8 mouse cellular contexts compared by ENCODE assay signal in genomic region chr11:119051927-119052660, GRCm38 (mm10). TPM values are rescaled to one million over a fixed set of nuclear protein-coding genes. Genes with fewer than 3 reads are reported as not detected.
DNase-seq lines count a peak whose midpoint lies in the region; ATAC-seq and TF ChIP-seq lines count a peak whose summit lies in the region.

No protein-coding gene starts in this region.

- no peak overlapping the region for H3K4me3 ChIP-seq in cortical plate, adult 2 months (ENCODE audit: insufficient read depth, low read length)
- no peak overlapping the region for H3K4me3 ChIP-seq in heart, postnatal 0 days (ENCODE audit: low read depth, low read length)
- H3K4me3 ChIP-seq in liver, embryonic 11.5 days (ENCODE audit: low read depth, low read length) = no peak overlapping the region

- 5% methylated on average over 15 of the region's 15 CpGs for WGBS in heart, postnatal 0 days
- WGBS in liver, embryonic 11.5 days = 8% methylated on average over 15 of the region's 15 CpGs

- peak; percentile 77 for TF ChIP-seq CTCF in cortical plate, adult 2 months (IDR thresholded peaks at IDR 0.05; ENCODE audit: extremely low read depth, insufficient read depth, low read length)
- TF ChIP-seq CTCF in heart, postnatal 0 days (IDR thresholded peaks at IDR 0.05; ENCODE audit: low read depth) = peak; percentile 70

- no peaks in the 10 kb centered on the region for H3K36me3 ChIP-seq in heart, postnatal 0 days (replicated peaks; ENCODE audit: control insufficient read depth, insufficient read depth, low read length)
- no peaks in the 10 kb centered on the region for H3K36me3 ChIP-seq in liver, embryonic 11.5 days (ENCODE audit: control insufficient read depth, insufficient read depth, low read length)
- H3K36me3 ChIP-seq in splenic B cell, adult 2 months (ENCODE audit: control insufficient read depth, insufficient read depth, low read length, poor library complexity, severe bottlenecking) = no peaks in the 10 kb centered on the region

- H3K9ac ChIP-seq in heart, postnatal 0 days (replicated peaks; ENCODE audit: low read depth, low read length) = no peak overlapping the region
- no peak overlapping the region for H3K9ac ChIP-seq in liver, embryonic 11.5 days (ENCODE audit: low read depth, low read length)

- ATAC-seq in heart, postnatal 0 days (ENCODE audit: insufficient read depth, low read depth) = 0 out of 2 replicates have a peak, but pooled peaks have one; percentile 13
- ATAC-seq in liver, embryonic 11.5 days (replicated peaks; ENCODE audit: low FRiP score) = no peak

- peaks cover 79% of the 10 kb centered on the region for H3K27me3 ChIP-seq in heart, postnatal 0 days (ENCODE audit: control insufficient read depth, insufficient read depth, low read length)
- peaks cover 100% of the 10 kb centered on the region for H3K27me3 ChIP-seq in liver, embryonic 11.5 days (replicated peaks; ENCODE audit: control insufficient read depth, insufficient read depth, low read length)
- H3K27me3 ChIP-seq in splenic B cell, adult 2 months (ENCODE audit: control insufficient read depth, insufficient read depth, low read length, poor library complexity, severe bottlenecking) = no peaks in the 10 kb centered on the region

- no peaks in the 10 kb centered on the region for H3K9me3 ChIP-seq in heart, postnatal 0 days (replicated peaks; ENCODE audit: control insufficient read depth, low read length)
- H3K9me3 ChIP-seq in liver, embryonic 11.5 days (ENCODE audit: control insufficient read depth, low read length) = no peaks in the 10 kb centered on the region

- no peak for TF ChIP-seq POLR2A in cortical plate, adult 2 months (IDR thresholded peaks at IDR 0.05; ENCODE audit: extremely low read depth, insufficient read depth, low read length)

- DNase-seq in adrenal gland, postnatal 14 days = peak; percentile 48
- no peak for DNase-seq in adrenal gland, adult 8-10 months
- peak; percentile 57 for DNase-seq in 416B (ENCODE audit: low read depth)
- DNase-seq in heart, postnatal 0 days (ENCODE audit: low spot score) = peak; percentile 54
- peak; percentile 47 for DNase-seq in liver, embryonic 11.5 days (ENCODE audit: low spot score)
- DNase-seq in splenic B cell, adult 2 months (ENCODE audit: low read depth, low spot score) = peak; percentile 72
- no peak for DNase-seq in layer of hippocampus, adult 18-20 months (ENCODE audit: low spot score in 2 of 2)

- H3K4me1 ChIP-seq in cortical plate, adult 2 months (ENCODE audit: control insufficient read depth, insufficient read depth, low read length) = no peaks in the 10 kb centered on the region
- H3K4me1 ChIP-seq in heart, postnatal 0 days (ENCODE audit: control insufficient read depth, insufficient read depth) = peaks cover 25% of the 10 kb centered on the region
- H3K4me1 ChIP-seq in liver, embryonic 11.5 days (replicated peaks; ENCODE audit: control insufficient read depth, insufficient read depth, low read length) = peaks cover 11% of the 10 kb centered on the region

- H3K27ac ChIP-seq in cortical plate, adult 2 months (ENCODE audit: insufficient read depth, low read length) = no peak overlapping the region
- H3K27ac ChIP-seq in heart, postnatal 0 days (ENCODE audit: low read depth) = no peak overlapping the region
- no peak overlapping the region for H3K27ac ChIP-seq in liver, embryonic 11.5 days (ENCODE audit: low read depth, low read length)

- TF ChIP-seq EP300 in heart, postnatal 0 days (IDR thresholded peaks at IDR 0.05; ENCODE audit: low read depth) = no peak

- H3K4me2 ChIP-seq in heart, postnatal 0 days (ENCODE audit: low read depth, low read length) = no peak overlapping the region
- H3K4me2 ChIP-seq in liver, embryonic 11.5 days = no peak overlapping the region

RNA-seq across cellular contexts. Expression of gene Cbx8, which starts 11.3 kb away (rescaled TPM):
- 13.1 and 16.7 TPM in 2 replicates for total RNA-seq in adrenal gland, postnatal 14 days (2021)
- total RNA-seq in adrenal gland, adult 8-10 months (2022) = 10 to 100 TPM; 15.3 to 24.0 (median 16.5) TPM
- polyA plus RNA-seq in cortical plate, adult 2 months (2012; rRNA removed) = 6.0 and 7.4 TPM in 2 replicates
- total RNA-seq in heart, postnatal 0 days (2014; rRNA removed; ENCODE audit: low replicate concordance) = 1.6 and 3.2 TPM in 2 replicates
- polyA plus RNA-seq in heart, postnatal 0 days (2015; fragmentation: Nextera tagmentation; extraction: Ambion mirVana) = 5.1 and 7.0 TPM in 2 replicates
- 6.5 and 7.1 TPM in 2 replicates for polyA plus RNA-seq in liver, embryonic 11.5 days (2014; fragmentation: Nextera tagmentation; extraction: Ambion mirVana)
- 10 to 100 TPM in 1 of 2 experiments, 1 to 10 TPM in 1; 8.7 to 10.9 TPM for total RNA-seq in layer of hippocampus, adult 18-20 months (2021)

RNA-seq across cellular contexts. Expression of gene Cbx2, which starts 29.3 kb away (rescaled TPM):
- 7.4 and 7.7 TPM in 2 replicates for total RNA-seq in adrenal gland, postnatal 14 days (2021)
- total RNA-seq in adrenal gland, adult 8-10 months (2022) = 1 to 10 TPM; 4.6 to 8.1 (median 5.6) TPM
- 2.6 and 2.8 TPM in 2 replicates for polyA plus RNA-seq in cortical plate, adult 2 months (2012; rRNA removed)
- 1.8 and 13.0 TPM in 2 replicates for total RNA-seq in heart, postnatal 0 days (2014; rRNA removed; ENCODE audit: low replicate concordance)
- polyA plus RNA-seq in heart, postnatal 0 days (2015; fragmentation: Nextera tagmentation; extraction: Ambion mirVana) = 5.7 and 5.8 TPM in 2 replicates
- 22.1 and 22.2 TPM in 2 replicates for polyA plus RNA-seq in liver, embryonic 11.5 days (2014; fragmentation: Nextera tagmentation; extraction: Ambion mirVana)
- 1 to 10 TPM; 2.5 to 2.9 TPM for total RNA-seq in layer of hippocampus, adult 18-20 months (2021)

RNA-seq across cellular contexts. Expression of gene Cbx4, which starts 33.9 kb away (rescaled TPM):
- 105 and 156 TPM in 2 replicates for total RNA-seq in adrenal gland, postnatal 14 days (2021)
- 100 to 1,000 TPM in 1 of 4 experiments, 10 to 100 TPM in 3; 70.8 to 227 (median 87.4) TPM for total RNA-seq in adrenal gland, adult 8-10 months (2022)
- polyA plus RNA-seq in cortical plate, adult 2 months (2012; rRNA removed) = 45.3 and 47.5 TPM in 2 replicates
- 12.1 and 23.1 TPM in 2 replicates for total RNA-seq in heart, postnatal 0 days (2014; rRNA removed; ENCODE audit: low replicate concordance)
- polyA plus RNA-seq in heart, postnatal 0 days (2015; fragmentation: Nextera tagmentation; extraction: Ambion mirVana) = 6.8 and 8.2 TPM in 2 replicates
- polyA plus RNA-seq in liver, embryonic 11.5 days (2014; fragmentation: Nextera tagmentation; extraction: Ambion mirVana) = 5.1 TPM in 2 replicates
- 10 to 100 TPM; 44.7 to 49.1 TPM for total RNA-seq in layer of hippocampus, adult 18-20 months (2021)

Comparison
In these comparisons a context has a peak if more than half of its experiments do, and no peak if none do; other contexts are left out.
1. DNase-seq: peak in adrenal gland, postnatal 14 days (single experiment), 416B (single experiment), heart, postnatal 0 days (single experiment), liver, embryonic 11.5 days (single experiment) and splenic B cell, adult 2 months (single experiment); none in adrenal gland, adult 8-10 months (single experiment) and layer of hippocampus, adult 18-20 months (0 of 2).